In genomic region chr17:88570784-88571183, GRCm38 (mm10) we compare ENCODE assay signal across 20 mouse cellular contexts. TPM values are rescaled to one million over a fixed set of nuclear protein-coding genes. Genes with fewer than 3 reads are reported as not detected.
DNase-seq lines count a peak whose midpoint lies in the region; ATAC-seq and TF ChIP-seq lines count a peak whose summit lies in the region.
"Had no signal": no experiment of that assay in that cellular context is flagged by ENCODE, and none has a peak within 500 bp of the region (broad histone marks: within the 10 kb centered on the region; RNA-seq: fewer than 3 reads in every experiment).

No protein-coding gene starts in this region.

- WGBS in hindbrain, embryonic 10.5 days: 76% methylated on average over 11 of the region's 11 CpGs
- 82% methylated on average over 11 of the region's 11 CpGs for WGBS in hindbrain, embryonic 16.5 days
- WGBS in neural tube, embryonic 11.5 days: 69% methylated on average over 11 of the region's 11 CpGs
- WGBS in hindbrain, embryonic 14.5 days: 80% methylated on average over 11 of the region's 11 CpGs
- 64% methylated on average over 11 of the region's 11 CpGs for WGBS in neural tube, embryonic 15.5 days
- WGBS in kidney, adult 2 months: 89% methylated on average over 11 of the region's 11 CpGs

- no peak for ATAC-seq in hindbrain, embryonic 16.5 days
- 0 out of 2 replicates have a peak, but pooled peaks have one; percentile 31 for ATAC-seq in neural tube, embryonic 11.5 days (ENCODE audit: insufficient read depth, low FRiP score, low TSS enrichment)
- ATAC-seq in hindbrain, embryonic 14.5 days (ENCODE audit: low FRiP score): no peak
- 0 out of 2 replicates have a peak, but pooled peaks have one; percentile 32 for ATAC-seq in neural tube, embryonic 15.5 days (ENCODE audit: low FRiP score)
- ATAC-seq: activated CD4-positive, CD25-positive, alpha-beta regulatory T cell, adult 4 months; forebrain, postnatal 0 days; Patski had no signal

- peaks cover 82% of the 10 kb centered on the region for H3K36me3 ChIP-seq in hindbrain, embryonic 10.5 days
- peaks cover 24% of the 10 kb centered on the region for H3K36me3 ChIP-seq in hindbrain, embryonic 16.5 days (ENCODE audit: control insufficient read depth, insufficient read depth, low read length)
- peaks cover 3% of the 10 kb centered on the region for H3K36me3 ChIP-seq in neural tube, embryonic 11.5 days (ENCODE audit: control insufficient read depth, insufficient read depth, low read length)
- peaks cover 79% of the 10 kb centered on the region for H3K36me3 ChIP-seq in hindbrain, embryonic 14.5 days (replicated peaks; ENCODE audit: control insufficient read depth, insufficient read depth)
- H3K36me3 ChIP-seq in neural tube, embryonic 15.5 days: peaks cover 50% of the 10 kb centered on the region
- H3K36me3 ChIP-seq in kidney, adult 2 months (ENCODE audit: control insufficient read depth, insufficient read depth, low read length): peaks cover 7% of the 10 kb centered on the region

- no peak for TF ChIP-seq POLR2A in kidney, adult 2 months (IDR thresholded peaks at IDR 0.05; ENCODE audit: low read depth, low read length)

- peaks cover 9% of the 10 kb centered on the region for H3K4me1 ChIP-seq in hindbrain, embryonic 10.5 days (replicated peaks)
- H3K4me1 ChIP-seq in hindbrain, embryonic 16.5 days (ENCODE audit: control insufficient read depth, insufficient read depth, low read depth, low read length): peaks cover 2% of the 10 kb centered on the region; the same call in 1 of the 2 replicates
- H3K4me1 ChIP-seq in neural tube, embryonic 11.5 days (ENCODE audit: control insufficient read depth, insufficient read depth, low read length): peaks cover 4% of the 10 kb centered on the region; the same call in 1 of the 2 replicates
- H3K4me1 ChIP-seq in hindbrain, embryonic 14.5 days (replicated peaks; ENCODE audit: control insufficient read depth, insufficient read depth, low read length): 0 out of 2 replicates have a peak, but pooled peaks cover 4% of the 10 kb centered on the region
- H3K4me1 ChIP-seq in neural tube, embryonic 15.5 days: peaks cover 7% of the 10 kb centered on the region; the same call in 1 of the 2 replicates
- H3K4me1 ChIP-seq in kidney, adult 2 months (ENCODE audit: control insufficient read depth, insufficient read depth, low read length): no peaks in the 10 kb centered on the region
- H3K4me1 ChIP-seq: embryonic facial prominence, embryonic 10.5 days had no signal

- H3K4me3 ChIP-seq in hindbrain, embryonic 10.5 days: no peak overlapping the region
- no peak overlapping the region for H3K4me3 ChIP-seq in hindbrain, embryonic 16.5 days (ENCODE audit: low read length)
- H3K4me3 ChIP-seq in neural tube, embryonic 11.5 days (ENCODE audit: low read depth, low read length): no peak overlapping the region
- no peak overlapping the region for H3K4me3 ChIP-seq in hindbrain, embryonic 14.5 days (replicated peaks; ENCODE audit: low read length)
- H3K4me3 ChIP-seq in neural tube, embryonic 15.5 days (replicated peaks): no peak overlapping the region
- no peak overlapping the region for H3K4me3 ChIP-seq in kidney, adult 2 months (ENCODE audit: insufficient read depth, low read depth, low read length)
- H3K4me3 ChIP-seq: embryonic facial prominence, embryonic 10.5 days; heart, adult 2 months; hindbrain, embryonic 15.5 days had no signal

- 0 out of 2 replicates have a peak overlapping the region, but pooled peaks have one; percentile 4 for H3K27ac ChIP-seq in hindbrain, embryonic 10.5 days
- no peak overlapping the region for H3K27ac ChIP-seq in hindbrain, embryonic 16.5 days (ENCODE audit: low read depth, low read length)
- no peak overlapping the region for H3K27ac ChIP-seq in neural tube, embryonic 11.5 days (ENCODE audit: low read depth, low read length)
- peak overlapping the region; percentile 56; the same call in 1 of the 2 replicates for H3K27ac ChIP-seq in hindbrain, embryonic 14.5 days
- H3K27ac ChIP-seq in neural tube, embryonic 15.5 days (replicated peaks): peak overlapping the region; percentile 52; the same call in 1 of the 2 replicates
- H3K27ac ChIP-seq in kidney, adult 2 months (ENCODE audit: insufficient read depth, low read depth, low read length): no peak overlapping the region
- H3K27ac ChIP-seq: embryonic facial prominence, embryonic 10.5 days; heart, adult 2 months; hindbrain, embryonic 15.5 days had no signal

- no peak overlapping the region for H3K9ac ChIP-seq in hindbrain, embryonic 16.5 days (ENCODE audit: low read depth, low read length)
- H3K9ac ChIP-seq in neural tube, embryonic 11.5 days (ENCODE audit: low read length): no peak overlapping the region
- no peak overlapping the region for H3K9ac ChIP-seq in hindbrain, embryonic 14.5 days
- no peak overlapping the region for H3K9ac ChIP-seq in neural tube, embryonic 15.5 days (replicated peaks)
- H3K9ac ChIP-seq: forebrain, postnatal 0 days; hindbrain, embryonic 15.5 days had no signal

- no peak overlapping the region for H3K4me2 ChIP-seq in hindbrain, embryonic 16.5 days (ENCODE audit: low read length)
- H3K4me2 ChIP-seq in neural tube, embryonic 11.5 days (ENCODE audit: low read depth): no peak overlapping the region
- no peak overlapping the region for H3K4me2 ChIP-seq in hindbrain, embryonic 14.5 days (replicated peaks)
- no peak overlapping the region for H3K4me2 ChIP-seq in neural tube, embryonic 15.5 days
- H3K4me2 ChIP-seq: heart, embryonic 11.5 days; hindbrain, embryonic 15.5 days had no signal

- no peak for TF ChIP-seq CTCF in kidney, adult 2 months (conservative IDR thresholded peaks at IDR 0.05; ENCODE audit: insufficient read depth, insufficient read length, low read depth, low read length)

- no peak for DNase-seq in hindbrain, embryonic 10.5 days (ENCODE audit: low spot score)
- DNase-seq in neural tube, embryonic 11.5 days (ENCODE audit: low spot score): no peak
- DNase-seq in neural tube, embryonic 10.5 days (ENCODE audit: extremely low spot score, low spot score): no peak
- DNase-seq in hindbrain, embryonic 14.5 days (ENCODE audit: low spot score): no peak
- DNase-seq in kidney, adult 2 months: no peak
- DNase-seq in urinary bladder, postnatal 10 days (ENCODE audit: low spot score): no peak
- DNase-seq: adrenal gland, postnatal 25 days; cerebellum, adult 18-20 months; cerebellum, postnatal 10 days; forebrain, postnatal 0 days; gastrocnemius, postnatal 14 days; heart, adult 2 months; kidney, adult 11 months had no signal

- H3K27me3 ChIP-seq in hindbrain, embryonic 10.5 days (ENCODE audit: insufficient read depth, poor library complexity, severe bottlenecking): no peaks in the 10 kb centered on the region
- H3K27me3 ChIP-seq in hindbrain, embryonic 16.5 days (replicated peaks; ENCODE audit: control insufficient read depth, insufficient read depth, low read length): no peaks in the 10 kb centered on the region
- H3K27me3 ChIP-seq in neural tube, embryonic 11.5 days (ENCODE audit: control insufficient read depth, insufficient read depth, low read length): no peaks in the 10 kb centered on the region
- H3K27me3 ChIP-seq in hindbrain, embryonic 14.5 days (ENCODE audit: control insufficient read depth, insufficient read depth, low read length): no peaks in the 10 kb centered on the region
- H3K27me3 ChIP-seq in neural tube, embryonic 15.5 days (replicated peaks): no peaks in the 10 kb centered on the region
- no peaks in the 10 kb centered on the region for H3K27me3 ChIP-seq in kidney, adult 2 months (replicated peaks; ENCODE audit: control insufficient read depth, insufficient read depth, low read length)
- H3K27me3 ChIP-seq: hindbrain, embryonic 15.5 days; Patski had no signal

- H3K9me3 ChIP-seq in hindbrain, embryonic 10.5 days: 0 out of 2 replicates have a peak, but pooled peaks cover 3% of the 10 kb centered on the region
- H3K9me3 ChIP-seq in hindbrain, embryonic 16.5 days (ENCODE audit: control insufficient read depth, low read length): no peaks in the 10 kb centered on the region
- H3K9me3 ChIP-seq in neural tube, embryonic 11.5 days (ENCODE audit: control insufficient read depth, low read length): no peaks in the 10 kb centered on the region
- no peaks in the 10 kb centered on the region for H3K9me3 ChIP-seq in hindbrain, embryonic 14.5 days (ENCODE audit: control insufficient read depth, low read length)
- no peaks in the 10 kb centered on the region for H3K9me3 ChIP-seq in neural tube, embryonic 15.5 days (replicated peaks)
- H3K9me3 ChIP-seq: embryonic facial prominence, embryonic 10.5 days; hindbrain, embryonic 15.5 days had no signal

RNA-seq across cellular contexts. Expression of gene Ston1, which starts 26.7 kb away (rescaled TPM):
- polyA plus RNA-seq in hindbrain, embryonic 10.5 days (2016; fragmentation: Nextera tagmentation; extraction: Ambion mirVana): 1.4 and 2.3 TPM in 2 replicates
- 1.7 and 2.1 TPM in 2 replicates for polyA plus RNA-seq in hindbrain, embryonic 16.5 days (2015; fragmentation: Nextera tagmentation; extraction: Ambion mirVana)
- polyA plus RNA-seq in neural tube, embryonic 11.5 days (2014; fragmentation: Nextera tagmentation; extraction: Ambion mirVana): 2.8 and 4.0 TPM in 2 replicates
- polyA plus RNA-seq in hindbrain, embryonic 14.5 days (2014; fragmentation: Nextera tagmentation; extraction: Ambion mirVana): 2.3 and 3.4 TPM in 2 replicates
- 1.0 and 2.6 TPM in 2 replicates for polyA plus RNA-seq in neural tube, embryonic 15.5 days (2015; fragmentation: Nextera tagmentation; extraction: Ambion mirVana)
- polyA plus RNA-seq in kidney, adult 2 months (2012; rRNA removed): 22.5 and 25.6 TPM in 2 replicates

RNA-seq across cellular contexts. Expression of gene Ppp1r21, which starts 40.9 kb away (rescaled TPM):
- polyA plus RNA-seq in hindbrain, embryonic 10.5 days (2016; fragmentation: Nextera tagmentation; extraction: Ambion mirVana): 18.3 and 18.9 TPM in 2 replicates
- polyA plus RNA-seq in hindbrain, embryonic 16.5 days (2015; fragmentation: Nextera tagmentation; extraction: Ambion mirVana): 35.7 and 38.8 TPM in 2 replicates
- 25.6 and 29.3 TPM in 2 replicates for polyA plus RNA-seq in neural tube, embryonic 11.5 days (2014; fragmentation: Nextera tagmentation; extraction: Ambion mirVana)
- polyA plus RNA-seq in hindbrain, embryonic 14.5 days (2014; fragmentation: Nextera tagmentation; extraction: Ambion mirVana): 47.8 and 48.6 TPM in 2 replicates
- 40.0 and 43.4 TPM in 2 replicates for polyA plus RNA-seq in neural tube, embryonic 15.5 days (2015; fragmentation: Nextera tagmentation; extraction: Ambion mirVana)
- 39.5 and 47.7 TPM in 2 replicates for polyA plus RNA-seq in kidney, adult 2 months (2012; rRNA removed)

Comparison
In these comparisons a context has a peak if more than half of its experiments do, and no peak if none do; other contexts are left out.
1. H3K27ac ChIP-seq: peak in hindbrain, embryonic 10.5 days (single experiment), hindbrain, embryonic 14.5 days (single experiment) and neural tube, embryonic 15.5 days (single experiment); none in hindbrain, embryonic 16.5 days (single experiment), neural tube, embryonic 11.5 days (single experiment) and kidney, adult 2 months (single experiment).
2. ATAC-seq: peak in neural tube, embryonic 11.5 days (single experiment) and neural tube, embryonic 15.5 days (single experiment); none in hindbrain, embryonic 16.5 days (single experiment) and hindbrain, embryonic 14.5 days (single experiment).